Comparison of ENCODE assay signal across 10 mouse cellular contexts in genomic region chr13:69086613-69087012, GRCm38 (mm10).
DNase-seq lines count a peak whose midpoint lies in the region; ATAC-seq and TF ChIP-seq lines count a peak whose summit lies in the region.
"Had no signal": no experiment of that assay in that cellular context is flagged by ENCODE, and none has a peak within 500 bp of the region (broad histone marks: within the 10 kb centered on the region; RNA-seq: fewer than 3 reads in every experiment).

No protein-coding gene starts in this region.

- H3K4me3 ChIP-seq in E14TG2a.4 (replicated peaks; ENCODE audit: low read length), result no peak overlapping the region
- no peak overlapping the region for H3K4me3 ChIP-seq in hindbrain, embryonic 11.5 days (ENCODE audit: low read depth, low read length)
- H3K4me3 ChIP-seq: embryonic facial prominence, embryonic 12.5 days had no signal

- WGBS in hindbrain, embryonic 11.5 days, result 42% methylated on average over 1 of the region's 1 CpGs

- H3K4me2 ChIP-seq in hindbrain, embryonic 11.5 days (replicated peaks; ENCODE audit: low read depth, low read length), result no peak overlapping the region
- H3K4me2 ChIP-seq: embryonic facial prominence, embryonic 12.5 days had no signal

- no peak overlapping the region for H3K9ac ChIP-seq in hindbrain, embryonic 11.5 days (ENCODE audit: low read depth, low read length)
- H3K9ac ChIP-seq: embryonic facial prominence, embryonic 12.5 days had no signal

- no peak overlapping the region for H3K27ac ChIP-seq in hindbrain, embryonic 11.5 days (ENCODE audit: low read depth, low read length)
- H3K27ac ChIP-seq: embryonic facial prominence, embryonic 12.5 days; macrophage had no signal

- peaks cover 3% of the 10 kb centered on the region; the same call in 1 of the 2 replicates for H3K9me3 ChIP-seq in E14TG2a.4 (ENCODE audit: low read length)
- H3K9me3 ChIP-seq in hindbrain, embryonic 11.5 days (ENCODE audit: control insufficient read depth, low read length), result no peaks in the 10 kb centered on the region
- H3K9me3 ChIP-seq: embryonic facial prominence, embryonic 12.5 days had no signal

- TF ChIP-seq CTCF in E14TG2a.4 (conservative IDR thresholded peaks at IDR 0.05; ENCODE audit: low read length), result peak; percentile 37

- DNase-seq in NIH3T3 (ENCODE audit: low read depth), result peak; percentile 30
- peak; percentile 74 for DNase-seq in embryo, embryonic 11 days
- peak; percentile 70 for DNase-seq in hindbrain, embryonic 11.5 days (ENCODE audit: low spot score)
- DNase-seq in layer of hippocampus, adult 9-11 months, result peak; percentile 49
- DNase-seq in lung, postnatal 36 days, result peak; percentile 75
- peak; percentile 25 for DNase-seq in skeletal muscle tissue, adult 2 months (ENCODE audit: low read depth, low spot score)
- no peak for DNase-seq in thymus, adult 18-20 months

- ATAC-seq in hindbrain, embryonic 11.5 days (ENCODE audit: low FRiP score), result peak; percentile 68

- no peaks in the 10 kb centered on the region for H3K4me1 ChIP-seq in E14TG2a.4 (replicated peaks; ENCODE audit: low read depth, low read length)
- H3K4me1 ChIP-seq in hindbrain, embryonic 11.5 days (replicated peaks; ENCODE audit: control insufficient read depth, insufficient read depth, low read length), result no peaks in the 10 kb centered on the region
- H3K4me1 ChIP-seq: embryonic facial prominence, embryonic 12.5 days had no signal

- no peaks in the 10 kb centered on the region for H3K36me3 ChIP-seq in E14TG2a.4 (ENCODE audit: insufficient read depth, low read length)
- no peaks in the 10 kb centered on the region for H3K36me3 ChIP-seq in hindbrain, embryonic 11.5 days (ENCODE audit: control insufficient read depth, insufficient read depth, low read length)
- H3K36me3 ChIP-seq: embryonic facial prominence, embryonic 12.5 days had no signal

- H3K27me3 ChIP-seq in E14TG2a.4 (ENCODE audit: insufficient read depth, low read length), result no peaks in the 10 kb centered on the region
- H3K27me3 ChIP-seq in hindbrain, embryonic 11.5 days (ENCODE audit: control insufficient read depth, insufficient read depth, low read length), result no peaks in the 10 kb centered on the region
- H3K27me3 ChIP-seq: embryonic facial prominence, embryonic 12.5 days had no signal

Comparison
In these comparisons a context has a peak if more than half of its experiments do, and no peak if none do; other contexts are left out.
1. DNase-seq: peak in NIH3T3 (single experiment), embryo, embryonic 11 days (single experiment), hindbrain, embryonic 11.5 days (single experiment), layer of hippocampus, adult 9-11 months (single experiment), lung, postnatal 36 days (single experiment) and skeletal muscle tissue, adult 2 months (single experiment); none in thymus, adult 18-20 months (0 of 2).